Mouse (Mus musculus): Measurements from ENCODE around the gene Bcl6. TPM values are rescaled to one million over a fixed set of nuclear protein-coding genes. Genes with fewer than 3 reads are reported as not detected.

Gene Bcl6
- polyA plus RNA-seq, 1 experiment = 0.02 TPM

DNA sequence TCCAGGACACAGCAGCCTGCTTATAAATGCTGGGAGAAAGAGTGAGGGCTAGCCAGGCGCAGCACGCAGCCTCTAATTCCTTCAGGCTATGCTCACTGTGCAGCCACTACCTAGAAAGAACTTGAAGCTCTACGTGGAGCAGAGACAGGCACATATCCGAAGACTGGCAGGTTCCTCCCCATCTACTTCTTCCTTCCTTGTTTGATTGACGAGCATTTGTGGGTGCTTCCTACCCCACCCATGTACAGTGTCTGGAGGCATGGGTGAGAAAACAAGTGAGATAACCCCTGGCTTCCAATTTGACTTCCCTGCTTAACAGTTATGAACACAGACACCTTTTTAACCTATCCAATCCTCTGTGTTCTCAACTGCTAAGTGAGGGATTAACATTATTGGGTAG lies 28.1 kb upstream of the Bcl6 start:
- Histone ChIP-seq H3K9me3 (ENCODE audit: control insufficient read depth, low read length) (no peaks in the 10 kb centered on the region), H3K4me1 (ENCODE audit: control insufficient read depth) (no peaks in the 10 kb centered on the region), H3K36me3 (ENCODE audit: control insufficient read depth) (no peaks in the 10 kb centered on the region), H3K27me3 (ENCODE audit: control insufficient read depth) (no peaks in the 10 kb centered on the region), H3K4me3 (replicated peaks) (no peak overlapping the region)
- TF ChIP-seq TAL1 (IDR thresholded peaks at IDR 0.05; ENCODE audit: low read length) (no peak), GATA1 (IDR thresholded peaks at IDR 0.05; ENCODE audit: low read length) (no peak)

DNA sequence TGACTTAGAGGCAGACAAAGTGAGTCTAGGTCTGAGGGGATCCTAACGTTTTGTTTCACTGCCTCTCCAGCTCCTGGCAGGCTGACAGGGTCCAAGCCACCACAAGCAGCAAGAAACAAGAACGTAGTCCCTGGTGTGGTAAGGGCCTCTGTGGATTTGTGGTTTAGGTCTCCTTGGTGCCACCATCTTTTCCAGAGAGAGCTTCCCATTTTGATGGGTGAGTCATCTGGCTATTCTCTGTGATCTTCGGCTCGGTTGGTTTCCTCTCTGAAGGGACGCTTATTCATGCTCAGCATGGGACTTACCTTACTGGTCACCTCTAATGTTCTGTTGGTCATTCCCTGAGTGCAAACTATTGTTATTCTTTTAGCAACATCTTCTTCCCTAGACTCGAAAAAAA lies 27.6 kb upstream of the Bcl6 start:
- H3K27me3 ChIP-seq (ENCODE audit: control insufficient read depth) = no peaks in the 10 kb centered on the region
- TF ChIP-seq TAL1 (IDR thresholded peaks at IDR 0.05; ENCODE audit: low read length) (no peak), GATA1 (IDR thresholded peaks at IDR 0.05; ENCODE audit: low read length) (no peak)
- H3K4me1 ChIP-seq (ENCODE audit: control insufficient read depth) = no peaks in the 10 kb centered on the region
- no peaks in the 10 kb centered on the region for H3K9me3 ChIP-seq (ENCODE audit: control insufficient read depth, low read length)
- no peak overlapping the region for H3K4me3 ChIP-seq (replicated peaks)
- no peaks in the 10 kb centered on the region for H3K36me3 ChIP-seq (ENCODE audit: control insufficient read depth)

DNA sequence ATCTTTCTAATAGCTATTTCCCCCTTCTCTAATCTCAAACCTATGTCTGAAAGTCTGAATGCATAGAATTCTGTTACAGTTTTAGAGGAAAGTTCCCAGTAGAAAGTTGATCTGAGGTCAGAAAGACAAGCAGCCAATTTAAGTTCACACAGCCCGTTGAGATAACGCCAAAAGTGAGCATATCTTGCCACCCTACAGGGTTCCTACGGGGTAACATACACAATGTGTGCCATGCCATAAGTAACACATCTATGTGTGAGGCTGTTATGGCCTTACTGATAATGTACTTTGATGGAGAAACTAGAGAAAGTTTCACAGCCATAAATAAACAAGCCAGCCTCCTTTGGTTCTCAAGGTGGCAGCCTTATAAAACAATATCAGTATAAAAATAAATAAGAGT lies 25.7 kb upstream of the Bcl6 start:
- Histone ChIP-seq H3K36me3 (ENCODE audit: control insufficient read depth) (no peaks in the 10 kb centered on the region), H3K27me3 (ENCODE audit: control insufficient read depth) (no peaks in the 10 kb centered on the region), H3K4me1 (ENCODE audit: control insufficient read depth) (no peaks in the 10 kb centered on the region), H3K4me3 (replicated peaks) (no peak overlapping the region), H3K9me3 (ENCODE audit: control insufficient read depth, low read length) (no peaks in the 10 kb centered on the region)
- TF ChIP-seq GATA1 (IDR thresholded peaks at IDR 0.05; ENCODE audit: low read length) = no peak
- TF ChIP-seq TAL1 (IDR thresholded peaks at IDR 0.05; ENCODE audit: low read length) = no peak

DNA sequence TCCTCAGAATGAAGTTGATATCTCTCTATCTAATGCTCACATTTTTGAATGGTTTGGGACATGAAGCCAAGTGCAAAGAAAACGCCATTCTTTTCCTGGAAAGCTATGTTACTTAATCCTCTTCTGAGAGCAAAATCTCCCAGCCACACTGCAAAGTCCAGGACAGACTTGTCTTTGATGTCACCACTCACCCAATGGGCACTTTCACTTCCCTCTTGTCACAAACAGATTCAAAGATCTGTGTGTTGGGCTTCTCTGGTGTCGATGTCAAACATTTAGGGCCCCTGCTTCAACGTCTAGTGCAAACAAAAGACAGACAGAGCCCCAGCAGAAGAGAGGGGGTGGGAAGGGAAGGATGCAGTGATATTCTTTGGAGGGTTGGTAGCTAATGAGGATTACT lies 23.4 kb upstream of the Bcl6 start:
- no peak for TF ChIP-seq TAL1 (IDR thresholded peaks at IDR 0.05; ENCODE audit: low read length)
- TF ChIP-seq GATA1 (IDR thresholded peaks at IDR 0.05; ENCODE audit: low read length) = no peak
- H3K9me3 ChIP-seq (ENCODE audit: control insufficient read depth, low read length) = no peaks in the 10 kb centered on the region

DNA sequence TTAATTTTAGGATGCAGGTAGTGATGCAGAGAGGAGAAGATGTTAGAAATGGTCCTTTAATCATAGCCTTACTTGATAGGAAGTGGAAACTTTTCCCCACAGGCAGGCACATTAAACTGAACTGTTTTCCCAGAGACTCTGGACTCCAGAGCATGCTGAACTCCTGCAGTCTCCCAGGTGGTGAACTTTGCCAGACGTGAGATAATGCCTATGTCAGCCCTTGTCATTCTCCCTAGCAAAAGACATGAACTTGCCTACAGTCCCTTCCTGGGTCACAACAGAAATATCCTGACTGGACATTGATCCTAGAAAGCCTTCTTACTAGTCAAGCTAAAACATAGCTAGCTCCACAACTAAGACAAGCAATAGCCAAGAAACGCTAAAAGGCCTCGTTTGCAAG lies 22.7 kb upstream of the Bcl6 start:
- Histone ChIP-seq H3K36me3 (ENCODE audit: control insufficient read depth) (no peaks in the 10 kb centered on the region), H3K4me1 (ENCODE audit: control insufficient read depth) (no peaks in the 10 kb centered on the region), H3K9me3 (ENCODE audit: control insufficient read depth, low read length) (no peaks in the 10 kb centered on the region), H3K4me3 (replicated peaks) (no peak overlapping the region), H3K27me3 (ENCODE audit: control insufficient read depth) (no peaks in the 10 kb centered on the region)
- TF ChIP-seq GATA1 (IDR thresholded peaks at IDR 0.05; ENCODE audit: low read length) (no peak), TAL1 (IDR thresholded peaks at IDR 0.05; ENCODE audit: low read length) (no peak)

More for the DNA sequence above, 23.4 kb upstream of the Bcl6 start:
- Histone ChIP-seq H3K36me3 (ENCODE audit: control insufficient read depth) (no peaks in the 10 kb centered on the region), H3K4me1 (ENCODE audit: control insufficient read depth) (no peaks in the 10 kb centered on the region), H3K4me3 (replicated peaks) (no peak overlapping the region), H3K27me3 (ENCODE audit: control insufficient read depth) (no peaks in the 10 kb centered on the region)

DNA sequence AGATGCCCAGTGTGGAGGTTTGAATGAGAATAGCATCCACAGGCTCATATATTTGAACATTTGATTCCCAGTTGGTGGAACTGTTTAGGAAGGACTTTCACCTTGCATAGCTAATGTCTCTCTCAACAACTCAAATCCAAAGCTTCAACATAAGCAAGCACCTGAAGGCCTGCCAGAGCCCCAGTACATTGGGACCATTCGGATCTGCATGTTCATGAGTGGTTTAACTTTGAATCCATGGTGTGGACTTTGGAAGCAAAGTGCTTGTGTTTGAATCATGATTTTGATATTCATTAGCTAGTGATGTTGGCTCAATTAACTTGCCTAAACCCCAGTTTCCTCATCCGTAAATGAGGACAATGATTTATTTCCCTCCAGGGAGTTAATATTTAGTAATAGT lies 21.2 kb upstream of the Bcl6 start:
- Histone ChIP-seq H3K4me3 (replicated peaks) (no peak overlapping the region), H3K27me3 (ENCODE audit: control insufficient read depth) (no peaks in the 10 kb centered on the region), H3K4me1 (ENCODE audit: control insufficient read depth) (no peaks in the 10 kb centered on the region), H3K9me3 (ENCODE audit: control insufficient read depth, low read length) (no peaks in the 10 kb centered on the region), H3K36me3 (ENCODE audit: control insufficient read depth) (no peaks in the 10 kb centered on the region)
- TF ChIP-seq GATA1 (IDR thresholded peaks at IDR 0.05; ENCODE audit: low read length) (no peak), TAL1 (IDR thresholded peaks at IDR 0.05; ENCODE audit: low read length) (no peak)

DNA sequence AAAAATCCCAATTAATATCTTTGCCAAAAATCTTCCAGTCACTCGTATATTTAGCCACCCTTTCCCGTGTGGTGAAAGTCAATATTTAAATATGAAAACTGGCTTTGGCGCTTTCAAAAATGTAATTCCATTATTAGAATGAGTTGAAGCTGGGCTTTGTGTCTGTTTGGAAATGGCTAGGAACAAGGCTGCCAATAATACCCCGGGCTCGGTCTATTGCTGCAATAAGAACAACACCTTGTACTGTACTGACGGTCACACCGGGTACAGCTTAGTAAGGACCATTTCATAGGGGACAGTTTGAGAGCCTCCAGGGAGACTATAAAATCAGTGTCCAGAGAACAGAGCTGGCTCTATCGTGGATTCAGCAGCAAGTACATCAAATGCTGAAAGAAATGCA lies 17.3 kb upstream of the Bcl6 start:
- H3K36me3 ChIP-seq (ENCODE audit: control insufficient read depth) = no peaks in the 10 kb centered on the region
- H3K27me3 ChIP-seq (ENCODE audit: control insufficient read depth) = no peaks in the 10 kb centered on the region

DNA sequence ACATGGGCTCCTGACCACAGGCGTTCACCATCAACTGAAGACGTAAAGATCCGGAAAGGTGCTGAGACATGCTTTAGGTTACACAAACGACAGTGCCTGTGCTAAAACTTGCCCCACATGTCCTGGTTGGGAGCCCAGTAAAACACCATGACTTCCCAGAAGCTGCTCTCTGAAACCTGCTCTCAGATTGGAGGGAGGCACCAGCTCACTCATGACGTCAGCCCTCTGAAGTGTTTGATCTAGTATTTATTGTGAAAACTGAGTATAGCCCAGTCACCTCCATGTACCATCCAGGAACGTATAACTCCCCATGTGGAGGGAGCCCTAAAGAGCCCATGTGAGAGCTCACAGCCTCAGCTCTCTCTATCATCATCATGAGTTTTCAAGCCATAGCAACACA lies 9.3 kb upstream of the Bcl6 start:
- Histone ChIP-seq H3K4me1 (ENCODE audit: control insufficient read depth) (no peaks in the 10 kb centered on the region), H3K9me3 (ENCODE audit: control insufficient read depth, low read length) (no peaks in the 10 kb centered on the region), H3K4me3 (replicated peaks) (no peak overlapping the region), H3K27me3 (ENCODE audit: control insufficient read depth) (peaks cover 13% of the 10 kb centered on the region), H3K36me3 (ENCODE audit: control insufficient read depth) (no peaks in the 10 kb centered on the region)
- TF ChIP-seq GATA1 (IDR thresholded peaks at IDR 0.05; ENCODE audit: low read length) (no peak), TAL1 (IDR thresholded peaks at IDR 0.05; ENCODE audit: low read length) (no peak)

More for the DNA sequence above, 17.3 kb upstream of the Bcl6 start:
- no peak overlapping the region for H3K4me3 ChIP-seq (replicated peaks)
- no peaks in the 10 kb centered on the region for H3K9me3 ChIP-seq (ENCODE audit: control insufficient read depth, low read length)
- no peak for TF ChIP-seq GATA1 (IDR thresholded peaks at IDR 0.05; ENCODE audit: low read length)
- TF ChIP-seq TAL1 (IDR thresholded peaks at IDR 0.05; ENCODE audit: low read length) = no peak
- H3K4me1 ChIP-seq (ENCODE audit: control insufficient read depth) = no peaks in the 10 kb centered on the region

DNA sequence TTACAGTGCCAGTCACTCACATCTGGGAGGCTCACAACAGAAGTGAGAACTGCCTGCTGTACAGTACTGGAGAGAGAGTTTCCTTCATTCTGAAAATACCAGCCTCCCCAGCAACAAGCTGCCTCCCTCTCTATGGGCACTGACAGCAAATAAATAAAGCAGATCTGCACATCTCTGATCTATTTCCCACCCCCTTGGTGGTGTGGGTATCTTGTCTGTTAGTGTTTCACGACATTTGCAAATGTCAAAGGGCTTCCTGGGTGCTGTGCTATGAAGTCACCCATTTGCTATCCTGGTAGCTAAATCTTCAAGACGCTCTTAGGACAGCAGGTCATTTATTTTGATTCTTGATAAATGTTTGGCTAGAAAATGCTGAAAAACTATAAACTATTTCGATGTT lies 8.6 kb upstream of the Bcl6 start:
- H3K27me3 ChIP-seq (ENCODE audit: control insufficient read depth) = peaks cover 20% of the 10 kb centered on the region
- no peak overlapping the region for H3K4me3 ChIP-seq (replicated peaks)
- TF ChIP-seq TAL1 (IDR thresholded peaks at IDR 0.05; ENCODE audit: low read length) (no peak), GATA1 (IDR thresholded peaks at IDR 0.05; ENCODE audit: low read length) (no peak)
- H3K4me1 ChIP-seq (ENCODE audit: control insufficient read depth) = no peaks in the 10 kb centered on the region
- H3K9me3 ChIP-seq (ENCODE audit: control insufficient read depth, low read length) = no peaks in the 10 kb centered on the region
- no peaks in the 10 kb centered on the region for H3K36me3 ChIP-seq (ENCODE audit: control insufficient read depth)

DNA sequence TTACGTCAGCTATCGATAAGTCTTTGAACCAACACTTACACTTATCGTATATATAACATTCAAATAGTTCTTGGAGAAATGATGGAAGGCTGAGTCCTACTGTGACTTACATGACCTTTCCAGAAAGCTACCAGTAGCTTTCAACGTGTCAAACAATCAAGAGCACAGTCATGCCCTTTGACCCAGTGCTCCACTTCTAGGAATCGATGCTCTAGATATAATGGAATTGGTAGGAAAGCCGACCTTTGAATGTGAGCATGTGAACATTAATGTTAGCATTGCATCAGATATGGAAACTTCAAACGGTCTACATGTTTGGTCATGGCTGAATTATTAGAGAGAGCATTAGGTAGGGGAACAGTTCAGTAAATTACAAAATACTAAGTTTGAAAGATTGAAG lies 7.7 kb upstream of the Bcl6 start:
- TF ChIP-seq GATA1 (IDR thresholded peaks at IDR 0.05; ENCODE audit: low read length) = no peak
- TF ChIP-seq TAL1 (IDR thresholded peaks at IDR 0.05; ENCODE audit: low read length) = no peak
- no peaks in the 10 kb centered on the region for H3K4me1 ChIP-seq (ENCODE audit: control insufficient read depth)

More for the DNA sequence above, 7.7 kb upstream of the Bcl6 start:
- Histone ChIP-seq H3K4me3 (replicated peaks) (no peak overlapping the region), H3K36me3 (ENCODE audit: control insufficient read depth) (no peaks in the 10 kb centered on the region), H3K27me3 (ENCODE audit: control insufficient read depth) (peaks cover 28% of the 10 kb centered on the region), H3K9me3 (ENCODE audit: control insufficient read depth, low read length) (no peaks in the 10 kb centered on the region)
